Mouse (Mus musculus): ENCODE measurements at regions not wholly inside any gene's neighbourhood (a gene's known extent, or its start where the extent isn't known, plus 50 kb on each side); places are given as distances from the start of the nearest gene placed in this dataset.

DNA sequence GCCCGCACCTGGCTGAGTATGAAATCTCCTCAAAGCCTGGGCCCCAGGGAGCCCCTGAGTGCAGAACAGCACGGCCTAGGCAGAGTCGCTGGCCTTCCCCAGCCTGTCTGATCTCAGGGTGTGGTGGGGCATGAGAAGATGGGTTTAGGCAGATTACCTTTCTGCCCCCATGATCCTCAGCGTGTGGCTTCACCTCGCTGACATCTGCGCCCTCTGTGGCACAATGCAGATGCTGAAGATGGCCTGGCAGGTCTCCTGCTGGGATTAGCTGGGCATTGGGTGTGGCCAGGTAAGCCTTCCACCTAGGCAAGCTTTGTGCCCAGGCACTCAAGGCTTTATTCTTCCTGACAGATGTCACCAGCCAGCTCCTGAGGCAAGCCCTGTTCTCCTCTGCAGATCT lies 69.6 kb upstream of the Ppp2r5c start:
- no peak overlapping the region for H3K27ac ChIP-seq (ENCODE audit: control insufficient read depth, low read depth, low read length)
- no peak overlapping the region for H3K9ac ChIP-seq (ENCODE audit: control insufficient read depth, low read depth, low read length, poor library complexity, severe bottlenecking)
- DNase-seq (ENCODE audit: low read depth, low spot score) = no peak
- peaks cover 0 to 3% of the 10 kb centered on the region in 2 experiments; a peak in 1 of 4 replicates for H3K36me3 ChIP-seq (ENCODE audit: control insufficient read depth in 1 of 2, insufficient read depth in 2 of 2, low read length in 2 of 2)
- no peaks in the 10 kb centered on the region for H3K9me3 ChIP-seq (replicated peaks; ENCODE audit: insufficient read depth, low read length)
- H3K27me3 ChIP-seq (ENCODE audit: control insufficient read depth in 1 of 2, insufficient read depth in 2 of 2, low read length in 2 of 2) = no peaks in the 10 kb centered on the region
- H3K79me2 ChIP-seq (ENCODE audit: control insufficient read depth, insufficient read depth, low read length, poor library complexity) = no peaks in the 10 kb centered on the region
- no peak for TF ChIP-seq TAL1 (IDR thresholded peaks at IDR 0.05; ENCODE audit: low read length)
- no peak for TF ChIP-seq MAX (IDR thresholded peaks at IDR 0.05; ENCODE audit: low read length)
- no peak for TF ChIP-seq NELFE (IDR thresholded peaks at IDR 0.05; ENCODE audit: low read depth, low read length)
- TF ChIP-seq SIN3A (IDR thresholded peaks at IDR 0.05; ENCODE audit: low read length) = no peak
- no peak for TF ChIP-seq TBP (IDR thresholded peaks at IDR 0.05; ENCODE audit: low read depth, low read length)
- TF ChIP-seq POLR2AphosphoS5 (IDR thresholded peaks at IDR 0.05; ENCODE audit: borderline replicate concordance, low read depth, low read length) = no peak
- no peak for TF ChIP-seq KAT2A (conservative IDR thresholded peaks at IDR 0.05; ENCODE audit: low read depth, low read length)
- TF ChIP-seq MYB (IDR thresholded peaks at IDR 0.05; ENCODE audit: low read depth, low read length) = no peak
- TF ChIP-seq TCF12 (IDR thresholded peaks at IDR 0.05; ENCODE audit: low read depth, low read length) = no peak
- no peak for TF ChIP-seq EP300 (IDR thresholded peaks at IDR 0.05; ENCODE audit: low read depth in 1 of 2, low read length in 2 of 2)
- peaks cover 0 to 3% of the 10 kb centered on the region in 2 experiments; a peak in 2 of 4 replicates for H3K4me1 ChIP-seq (ENCODE audit: control insufficient read depth in 1 of 2, insufficient read depth in 2 of 2, low read length in 2 of 2)
- H3K4me3 ChIP-seq (ENCODE audit: control insufficient read depth in 1 of 2, insufficient read depth in 1 of 2, low read depth in 2 of 2, low read length in 2 of 2) = no peak overlapping the region

DNA sequence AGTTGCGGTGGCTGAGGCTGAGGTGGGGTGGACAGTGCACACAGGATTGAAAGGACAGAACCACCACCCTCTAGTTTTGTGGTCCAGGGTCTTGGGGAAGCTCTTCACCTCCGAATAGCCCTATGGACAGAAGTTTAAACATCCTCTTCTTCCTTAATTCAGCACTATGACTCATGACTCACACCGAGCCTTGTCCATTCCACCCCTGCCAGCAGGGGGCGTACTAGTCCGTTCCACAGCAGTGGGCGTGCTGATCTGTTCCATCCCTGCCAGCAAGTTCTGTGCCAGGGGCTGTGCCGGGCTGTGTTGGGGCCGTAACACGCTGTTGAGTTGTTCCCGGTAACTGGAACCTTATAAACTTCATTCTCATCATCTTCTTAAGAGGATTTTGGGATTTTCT lies 69.2 kb upstream of the Ppp2r5c start:
- no peak overlapping the region for H3K27ac ChIP-seq (ENCODE audit: control insufficient read depth, low read depth, low read length)
- no peaks in the 10 kb centered on the region for H3K9me3 ChIP-seq (replicated peaks; ENCODE audit: insufficient read depth, low read length)
- no peaks in the 10 kb centered on the region for H3K79me2 ChIP-seq (ENCODE audit: control insufficient read depth, insufficient read depth, low read length, poor library complexity)
- H3K27me3 ChIP-seq (ENCODE audit: control insufficient read depth in 1 of 2, insufficient read depth in 2 of 2, low read length in 2 of 2) = no peaks in the 10 kb centered on the region
- peaks cover 0 to 3% of the 10 kb centered on the region in 2 experiments; a peak in 2 of 4 replicates for H3K4me1 ChIP-seq (ENCODE audit: control insufficient read depth in 1 of 2, insufficient read depth in 2 of 2, low read length in 2 of 2)
- peak; percentile 62 for DNase-seq (ENCODE audit: low read depth, low spot score)
- no peak overlapping the region for H3K4me3 ChIP-seq (ENCODE audit: control insufficient read depth in 1 of 2, insufficient read depth in 1 of 2, low read depth in 2 of 2, low read length in 2 of 2)
- no peak overlapping the region for H3K9ac ChIP-seq (ENCODE audit: control insufficient read depth, low read depth, low read length, poor library complexity, severe bottlenecking)
- TF ChIP-seq USF2 (IDR thresholded peaks at IDR 0.05; ENCODE audit: borderline replicate concordance in 1 of 2, insufficient read depth in 1 of 2, low read depth in 1 of 2, low read length in 2 of 2) (no peak), TBP (IDR thresholded peaks at IDR 0.05; ENCODE audit: low read depth, low read length) (no peak), EP300 (IDR thresholded peaks at IDR 0.05; ENCODE audit: low read depth in 1 of 2, low read length in 2 of 2) (no peak), RAD21 (IDR thresholded peaks at IDR 0.05; ENCODE audit: low read depth, low read length) (peak; percentile 23), CTCF (IDR thresholded peaks at IDR 0.05 in 2 of 3, conservative IDR thresholded peaks at IDR 0.05 in 1 of 3; ENCODE audit: control insufficient read depth in 1 of 3, insufficient read depth in 1 of 3, low read depth in 2 of 3, low read length in 3 of 3, poor library complexity in 1 of 3, severe bottlenecking in 1 of 3) (peak; percentile 66 to 75 (median 70)), SMC3 (IDR thresholded peaks at IDR 0.05; ENCODE audit: low read depth, low read length) (peak; percentile 48), MEF2A (IDR thresholded peaks at IDR 0.05; ENCODE audit: extremely low read depth, insufficient replicate concordance, low read depth, low read length, poor library complexity, severe bottlenecking) (no peak)
- H3K36me3 ChIP-seq (ENCODE audit: control insufficient read depth in 1 of 2, insufficient read depth in 2 of 2, low read length in 2 of 2) = peaks cover 0 to 3% of the 10 kb centered on the region in 2 experiments; a peak in 1 of 4 replicates
